Mouse (Mus musculus): ENCODE measurements around the gene Ogdh.

Ogdh gene

GRCm38 (mm10) chr11:6404699-6405566, 113.5 kb downstream of the Ogdh start:
- DNase-seq (ENCODE audit: extremely low read depth, insufficient read length, low spot score), result no peak

DNA sequence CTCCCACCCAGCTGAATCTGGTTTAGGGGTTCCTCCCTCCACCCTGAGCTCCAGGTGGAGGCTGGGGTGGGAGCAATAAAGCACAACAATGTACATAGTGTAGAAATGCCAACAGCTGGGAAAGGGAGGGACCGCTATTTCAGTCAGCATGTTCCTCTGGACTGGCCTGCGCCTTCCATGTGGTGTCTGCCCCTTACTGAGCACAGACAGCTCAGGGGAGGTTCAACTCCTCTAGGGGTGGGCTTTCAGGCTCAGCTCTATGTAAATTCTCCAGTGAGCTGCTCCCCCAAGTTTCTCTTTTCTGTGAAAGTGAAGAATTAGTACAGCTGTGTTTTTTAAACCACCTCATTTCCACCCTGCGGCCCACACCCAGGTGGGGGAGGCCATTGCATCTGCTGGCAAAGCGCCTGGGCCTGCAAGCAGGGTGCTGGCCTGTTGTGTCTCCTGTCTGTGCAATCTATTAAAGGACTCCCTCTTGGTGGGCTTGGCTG, 114.2 kb downstream of the Ogdh start:
- no peak for DNase-seq (ENCODE audit: extremely low read depth, insufficient read length, low spot score)
